Mouse (Mus musculus): ENCODE measurements around the gene Pitpnm2. TPM values are rescaled to one million over a fixed set of nuclear protein-coding genes. Genes with fewer than 3 reads are reported as not detected.

The Pitpnm2 gene
- polyA plus RNA-seq, 1 experiment from 2014 or later: 8.4 TPM

DNA sequence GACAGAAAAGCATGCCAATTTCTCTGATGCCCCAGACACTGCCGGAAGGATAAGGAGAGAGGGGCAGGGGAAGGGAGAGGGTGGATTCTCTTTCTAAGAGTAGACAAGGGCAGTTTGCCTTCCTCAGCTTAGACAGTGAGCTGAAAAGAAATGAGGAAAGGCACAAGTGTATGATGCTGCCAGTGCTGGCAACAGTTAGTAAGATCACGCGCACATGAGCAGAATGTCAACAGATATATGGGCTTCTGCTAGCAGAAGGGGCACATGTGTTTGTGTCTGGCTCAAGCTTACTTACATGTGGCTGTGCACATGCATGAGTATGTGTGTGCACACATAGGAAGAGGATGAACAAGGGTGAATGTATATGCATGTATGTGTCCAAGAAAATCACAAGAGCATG, 65.4 kb downstream of the Pitpnm2 start:
- Histone ChIP-seq H3K4me1 (ENCODE audit: control insufficient read depth, insufficient read depth, low read depth, low read length) (peaks cover 57% of the 10 kb centered on the region), H3K36me3 (ENCODE audit: control insufficient read depth, insufficient read depth, low read length) (no peaks in the 10 kb centered on the region), H3K4me3 (ENCODE audit: low read length) (peak overlapping the region; percentile 34), H3K9me3 (ENCODE audit: control insufficient read depth, low read length) (no peaks in the 10 kb centered on the region), H3K4me2 (ENCODE audit: low read length) (peak overlapping the region; percentile 56), H3K27ac (ENCODE audit: low read depth, low read length) (peak overlapping the region; percentile 5), H3K9ac (ENCODE audit: low read depth, low read length) (peak overlapping the region; percentile 15), H3K27me3 (replicated peaks; ENCODE audit: control insufficient read depth, insufficient read depth, low read length) (no peaks in the 10 kb centered on the region)
- WGBS: 39% methylated on average over 3 of the region's 3 CpGs
- no peak for ATAC-seq

DNA sequence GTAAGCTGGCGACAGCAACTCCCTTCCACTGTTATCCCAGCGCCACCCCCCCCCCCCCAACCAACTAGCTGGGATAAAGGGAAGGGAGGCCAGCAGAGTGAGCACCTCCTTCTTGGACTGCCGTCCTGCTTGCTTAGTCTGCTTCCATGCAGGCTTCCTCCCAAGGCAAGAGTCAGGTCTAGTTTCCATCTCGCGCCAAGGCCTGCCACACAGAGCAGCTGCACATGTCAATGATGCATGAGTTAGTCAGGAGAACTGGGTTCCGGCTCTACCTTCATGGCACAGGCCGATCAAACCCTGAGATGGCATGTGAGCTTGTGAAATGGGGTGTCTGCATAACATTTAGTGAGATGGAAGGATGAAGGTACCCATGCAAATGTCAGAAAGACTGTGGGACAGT, 66.9 kb downstream of the Pitpnm2 start:
- WGBS: 72% methylated on average over 7 of the region's 7 CpGs
- Histone ChIP-seq H3K4me2 (ENCODE audit: low read length) (no peak overlapping the region), H3K4me3 (ENCODE audit: low read length) (no peak overlapping the region), H3K4me1 (ENCODE audit: control insufficient read depth, insufficient read depth, low read depth, low read length) (peaks cover 48% of the 10 kb centered on the region), H3K27ac (ENCODE audit: low read depth, low read length) (no peak overlapping the region), H3K36me3 (ENCODE audit: control insufficient read depth, insufficient read depth, low read length) (no peaks in the 10 kb centered on the region), H3K27me3 (replicated peaks; ENCODE audit: control insufficient read depth, insufficient read depth, low read length) (no peaks in the 10 kb centered on the region), H3K9ac (ENCODE audit: low read depth, low read length) (no peak overlapping the region), H3K9me3 (ENCODE audit: control insufficient read depth, low read length) (no peaks in the 10 kb centered on the region)
- no peak for ATAC-seq

DNA sequence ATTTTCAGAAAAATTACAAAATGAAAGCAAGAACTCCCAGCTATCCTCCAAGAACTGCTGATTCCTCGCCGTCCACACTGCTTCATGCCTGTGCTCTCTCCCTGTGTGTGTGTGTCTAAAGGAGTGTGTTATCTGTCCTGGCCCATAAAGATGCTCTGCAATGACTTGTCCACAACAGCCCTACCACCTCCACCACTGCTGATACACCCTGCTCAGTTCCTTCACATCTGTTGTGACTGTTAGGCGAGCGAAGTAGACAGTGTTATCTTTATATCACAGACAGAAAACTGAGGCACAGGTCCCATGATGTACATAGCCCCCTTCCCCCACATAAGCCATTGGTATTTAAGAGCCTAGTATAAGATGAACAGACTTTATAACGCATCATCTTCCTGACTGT, 67.5 kb downstream of the Pitpnm2 start:
- 94% methylated on average over 5 of the region's 5 CpGs for WGBS
- H3K36me3 ChIP-seq (ENCODE audit: control insufficient read depth, insufficient read depth, low read length): no peaks in the 10 kb centered on the region
- no peaks in the 10 kb centered on the region for H3K9me3 ChIP-seq (ENCODE audit: control insufficient read depth, low read length)
- no peak for ATAC-seq
- no peak overlapping the region for H3K27ac ChIP-seq (ENCODE audit: low read depth, low read length)
- peaks cover 43% of the 10 kb centered on the region for H3K4me1 ChIP-seq (ENCODE audit: control insufficient read depth, insufficient read depth, low read depth, low read length)
- H3K9ac ChIP-seq (ENCODE audit: low read depth, low read length): no peak overlapping the region
- no peaks in the 10 kb centered on the region for H3K27me3 ChIP-seq (replicated peaks; ENCODE audit: control insufficient read depth, insufficient read depth, low read length)
- no peak overlapping the region for H3K4me2 ChIP-seq (ENCODE audit: low read length)
- H3K4me3 ChIP-seq (ENCODE audit: low read length): no peak overlapping the region

DNA sequence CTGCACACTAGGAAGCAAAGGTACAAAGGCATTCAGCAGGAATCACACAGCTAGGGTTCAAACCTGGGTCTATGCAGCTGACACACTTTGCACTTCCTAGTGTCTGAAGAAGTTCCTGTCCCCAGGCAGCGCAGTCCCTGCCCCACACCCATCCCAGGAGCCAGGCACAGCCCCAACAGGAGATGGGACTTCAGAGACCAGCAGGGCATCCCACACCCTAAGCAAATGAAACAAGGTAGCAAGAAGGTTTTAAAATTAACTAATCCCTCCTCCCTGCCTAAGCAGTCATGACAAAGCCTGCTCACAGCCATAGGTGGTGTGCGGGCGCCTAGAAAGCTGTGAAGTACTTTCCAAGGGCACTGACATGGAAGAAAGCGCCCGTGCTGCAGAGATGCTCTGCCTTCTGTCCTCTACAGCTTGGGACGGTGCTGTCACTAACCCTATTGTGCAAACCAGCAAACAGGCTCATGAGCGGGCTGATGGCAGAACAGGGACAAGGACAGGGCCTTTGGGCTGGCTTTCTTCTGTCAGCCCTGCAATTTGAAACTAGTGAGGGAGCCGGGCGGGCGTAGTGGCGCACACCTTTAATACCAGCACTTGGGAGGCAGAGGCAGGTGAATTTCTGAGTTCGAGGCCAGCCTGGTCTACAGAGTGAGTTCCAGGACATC, 68.9 kb downstream of the Pitpnm2 start:
- no peak overlapping the region for H3K4me3 ChIP-seq (ENCODE audit: low read length)
- ATAC-seq: no peak
- no peaks in the 10 kb centered on the region for H3K27me3 ChIP-seq (replicated peaks; ENCODE audit: control insufficient read depth, insufficient read depth, low read length)
- no peak overlapping the region for H3K9ac ChIP-seq (ENCODE audit: low read depth, low read length)
- H3K27ac ChIP-seq (ENCODE audit: low read depth, low read length): no peak overlapping the region
- no peaks in the 10 kb centered on the region for H3K9me3 ChIP-seq (ENCODE audit: control insufficient read depth, low read length)
- no peaks in the 10 kb centered on the region for H3K36me3 ChIP-seq (ENCODE audit: control insufficient read depth, insufficient read depth, low read length)
- 75% methylated on average over 12 of the region's 12 CpGs for WGBS
- peaks cover 36% of the 10 kb centered on the region for H3K4me1 ChIP-seq (ENCODE audit: control insufficient read depth, insufficient read depth, low read depth, low read length)
- H3K4me2 ChIP-seq (ENCODE audit: low read length): no peak overlapping the region

DNA sequence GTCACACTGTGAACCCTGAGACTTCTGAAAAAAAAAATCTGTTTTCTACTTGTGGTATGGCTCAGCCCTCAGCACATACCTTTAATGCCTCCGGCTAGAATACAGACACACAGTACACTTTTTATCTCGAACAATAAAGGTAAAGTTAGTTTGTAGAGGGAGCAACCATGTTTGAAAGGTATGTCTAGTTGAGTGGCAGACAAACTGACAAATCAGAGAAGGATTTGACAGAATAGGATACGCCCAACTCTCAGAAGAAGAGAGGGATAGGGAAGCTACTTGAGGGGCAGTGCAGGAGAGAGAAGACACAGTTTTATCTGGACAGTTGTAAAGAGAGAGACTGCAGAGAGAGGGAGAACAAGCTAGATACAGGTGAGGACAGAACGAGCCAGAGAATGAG, 70.1 kb downstream of the Pitpnm2 start:
- ATAC-seq: no peak
- 94% methylated on average over 4 of the region's 4 CpGs for WGBS
- no peaks in the 10 kb centered on the region for H3K27me3 ChIP-seq (replicated peaks; ENCODE audit: control insufficient read depth, insufficient read depth, low read length)

DNA sequence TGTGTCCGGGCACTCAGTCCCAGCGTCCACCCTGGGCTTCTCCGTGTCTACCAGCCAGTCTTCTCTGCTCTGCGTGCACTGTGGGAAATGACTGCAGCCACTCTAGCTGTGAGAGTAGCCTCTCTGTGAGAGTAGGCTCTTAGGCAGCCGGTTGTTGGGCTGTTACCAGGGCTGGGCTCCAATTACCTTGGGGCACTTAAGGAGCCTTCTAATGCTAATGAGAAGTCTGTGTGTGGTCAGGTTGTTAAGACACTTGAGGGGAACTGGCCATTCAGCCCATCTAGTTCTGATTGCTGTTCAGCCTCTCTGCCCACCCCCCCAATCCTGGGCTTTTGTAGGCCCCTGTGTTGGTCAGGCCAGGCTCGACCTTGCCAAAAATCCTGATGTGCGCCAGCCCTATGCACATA, 72.8 kb downstream of the Pitpnm2 start:
- no peaks in the 10 kb centered on the region for H3K36me3 ChIP-seq (ENCODE audit: control insufficient read depth, insufficient read depth, low read length)
- ATAC-seq: peak; percentile 76
- peak overlapping the region; percentile 30; the same call in 1 of the 2 replicates for H3K27ac ChIP-seq (ENCODE audit: low read depth, low read length)
- no peak overlapping the region for H3K4me2 ChIP-seq (ENCODE audit: low read length)
- 14% methylated on average over 7 of the region's 7 CpGs for WGBS
- no peak overlapping the region for H3K4me3 ChIP-seq (ENCODE audit: low read length)
- no peak overlapping the region for H3K9ac ChIP-seq (ENCODE audit: low read depth, low read length)
- H3K27me3 ChIP-seq (replicated peaks; ENCODE audit: control insufficient read depth, insufficient read depth, low read length): no peaks in the 10 kb centered on the region
- H3K4me1 ChIP-seq (ENCODE audit: control insufficient read depth, insufficient read depth, low read depth, low read length): peaks cover 16% of the 10 kb centered on the region
- no peaks in the 10 kb centered on the region for H3K9me3 ChIP-seq (ENCODE audit: control insufficient read depth, low read length)

More for the DNA sequence above, 70.1 kb downstream of the Pitpnm2 start:
- H3K4me3 ChIP-seq (ENCODE audit: low read length): no peak overlapping the region
- H3K4me2 ChIP-seq (ENCODE audit: low read length): no peak overlapping the region
- no peak overlapping the region for H3K27ac ChIP-seq (ENCODE audit: low read depth, low read length)
- H3K9me3 ChIP-seq (ENCODE audit: control insufficient read depth, low read length): no peaks in the 10 kb centered on the region
- H3K4me1 ChIP-seq (ENCODE audit: control insufficient read depth, insufficient read depth, low read depth, low read length): peaks cover 29% of the 10 kb centered on the region
- H3K36me3 ChIP-seq (ENCODE audit: control insufficient read depth, insufficient read depth, low read length): no peaks in the 10 kb centered on the region
- H3K9ac ChIP-seq (ENCODE audit: low read depth, low read length): no peak overlapping the region

DNA sequence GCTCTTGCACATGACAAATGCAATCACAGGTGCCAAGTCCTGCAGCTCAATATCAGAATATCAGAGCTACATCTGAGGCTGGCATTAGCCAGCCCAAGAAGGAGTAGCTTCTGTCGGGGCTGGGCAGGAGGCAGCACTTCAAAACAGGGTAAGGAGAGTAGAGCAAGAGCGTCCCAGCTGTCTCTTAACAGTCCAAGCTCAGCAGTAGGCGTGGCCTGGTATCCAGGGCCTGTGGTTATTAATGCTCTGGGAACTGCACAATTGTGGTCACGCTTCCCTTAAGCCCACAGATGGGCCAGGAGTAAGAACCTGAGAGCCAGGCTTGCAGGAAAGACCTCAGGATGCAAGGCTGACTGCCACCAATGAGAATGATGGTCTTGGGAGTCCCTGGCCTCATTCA, 74.4 kb downstream of the Pitpnm2 start:
- 30% methylated on average over 4 of the region's 4 CpGs for whole genome bisulfite sequencing
- Histone ChIP-seq H3K4me3 (ENCODE audit: low read length) (no peak overlapping the region), H3K27me3 (replicated peaks; ENCODE audit: control insufficient read depth, insufficient read depth, low read length) (no peaks in the 10 kb centered on the region), H3K4me2 (ENCODE audit: low read length) (no peak overlapping the region), H3K9ac (ENCODE audit: low read depth, low read length) (no peak overlapping the region), H3K9me3 (ENCODE audit: control insufficient read depth, low read length) (no peaks in the 10 kb centered on the region), H3K36me3 (ENCODE audit: control insufficient read depth, insufficient read depth, low read length) (no peaks in the 10 kb centered on the region), H3K4me1 (ENCODE audit: control insufficient read depth, insufficient read depth, low read depth, low read length) (peaks cover 16% of the 10 kb centered on the region), H3K27ac (ENCODE audit: low read depth, low read length) (no peak overlapping the region)
- ATAC-seq: 0 out of 2 replicates have a peak, but pooled peaks have one; percentile 29

DNA sequence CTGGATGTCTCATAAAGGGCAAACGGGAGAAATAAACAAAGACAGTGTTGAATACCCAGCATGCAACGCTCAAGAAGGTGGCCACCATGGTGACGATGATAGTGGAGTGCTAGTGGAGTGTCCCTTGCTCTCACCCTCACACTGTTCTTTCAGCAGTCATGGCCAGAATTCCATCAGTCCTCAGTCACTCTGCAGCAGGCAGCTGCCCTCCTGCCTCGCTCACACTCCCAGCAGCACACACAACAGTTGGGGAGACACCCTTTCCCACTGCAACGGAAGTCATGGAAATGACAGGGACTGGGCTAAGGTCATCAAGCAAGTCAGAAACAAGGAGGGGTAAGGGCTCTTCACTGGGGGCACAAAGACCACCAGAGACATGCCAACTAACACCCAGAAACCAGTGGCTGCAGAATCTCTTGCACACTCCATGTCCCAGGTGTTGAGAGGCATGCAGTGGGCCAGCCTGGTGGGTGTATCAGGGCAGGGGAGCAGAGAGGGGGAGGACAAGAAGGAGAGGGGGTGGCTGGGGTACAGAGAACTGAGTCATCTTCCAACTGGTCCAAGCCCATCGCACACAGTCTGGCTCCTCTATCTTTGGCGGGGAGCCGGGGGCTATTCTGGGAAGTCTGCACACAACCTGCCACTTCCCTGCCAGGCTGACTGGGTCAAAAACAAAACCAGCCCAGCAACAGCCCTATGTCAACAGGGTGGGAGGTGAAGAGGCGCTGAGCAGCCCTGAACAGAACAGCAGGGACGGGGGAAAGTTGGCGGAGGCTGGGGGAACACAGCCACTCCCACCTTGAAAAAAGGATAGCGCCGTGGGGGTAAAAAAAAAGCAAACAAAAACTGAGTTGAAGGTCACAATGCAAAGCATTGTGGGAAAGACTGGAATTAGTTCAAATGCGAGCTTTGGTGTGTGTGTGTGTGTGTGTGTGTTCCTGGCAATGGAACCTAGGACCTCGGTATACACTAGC, 76.3 kb downstream of the Pitpnm2 start:
- peaks cover 19% of the 10 kb centered on the region for H3K4me1 ChIP-seq (ENCODE audit: control insufficient read depth, insufficient read depth, low read depth, low read length)
- H3K36me3 ChIP-seq (ENCODE audit: control insufficient read depth, insufficient read depth, low read length): no peaks in the 10 kb centered on the region
- ATAC-seq: peak; percentile 74
- H3K9ac ChIP-seq (ENCODE audit: low read depth, low read length): no peak overlapping the region
- H3K4me2 ChIP-seq (ENCODE audit: low read length): no peak overlapping the region
- no peaks in the 10 kb centered on the region for H3K9me3 ChIP-seq (ENCODE audit: control insufficient read depth, low read length)
- H3K4me3 ChIP-seq (ENCODE audit: low read length): no peak overlapping the region
- WGBS: 57% methylated on average over 15 of the region's 15 CpGs
- H3K27me3 ChIP-seq (replicated peaks; ENCODE audit: control insufficient read depth, insufficient read depth, low read length): no peaks in the 10 kb centered on the region
- peak overlapping the region; percentile 12; the same call in 1 of the 2 replicates for H3K27ac ChIP-seq (ENCODE audit: low read depth, low read length)

DNA sequence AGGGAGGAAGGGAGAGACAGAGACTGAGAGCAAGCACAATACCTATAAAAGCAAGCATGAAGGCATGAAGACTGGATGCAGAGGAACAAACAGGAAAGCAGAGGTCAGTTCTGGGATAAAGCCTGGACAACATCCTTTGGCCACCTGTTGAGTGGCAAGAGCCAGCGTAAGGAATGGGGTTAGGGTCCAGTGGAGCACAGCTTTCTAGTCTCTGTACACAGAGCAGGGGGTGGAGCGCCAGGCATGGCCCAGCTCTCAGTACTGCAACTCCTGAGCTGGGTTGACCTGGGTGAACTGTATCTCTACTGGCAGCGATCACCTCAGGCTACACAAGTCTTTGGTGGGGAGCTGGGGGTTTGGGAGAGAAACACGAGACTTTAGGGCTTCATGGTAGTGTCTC, 77.3 kb downstream of the Pitpnm2 start:
- Histone ChIP-seq H3K9ac (ENCODE audit: low read depth, low read length) (no peak overlapping the region), H3K4me1 (ENCODE audit: control insufficient read depth, insufficient read depth, low read depth, low read length) (peaks cover 21% of the 10 kb centered on the region), H3K9me3 (ENCODE audit: control insufficient read depth, low read length) (no peaks in the 10 kb centered on the region), H3K27me3 (replicated peaks; ENCODE audit: control insufficient read depth, insufficient read depth, low read length) (no peaks in the 10 kb centered on the region), H3K4me3 (ENCODE audit: low read length) (no peak overlapping the region), H3K4me2 (ENCODE audit: low read length) (no peak overlapping the region), H3K27ac (ENCODE audit: low read depth, low read length) (no peak overlapping the region), H3K36me3 (ENCODE audit: control insufficient read depth, insufficient read depth, low read length) (no peaks in the 10 kb centered on the region)
- no peak for ATAC-seq
- WGBS: 86% methylated on average over 4 of the region's 4 CpGs
